Mouse (Mus musculus): ENCODE measurements around the gene Ubr2. TPM values are rescaled to one million over a fixed set of nuclear protein-coding genes. Genes with fewer than 3 reads are reported as not detected.

Ubr2 gene
- polyA plus RNA-seq, 1 experiment from 2014 or later, result 7.0 TPM

GRCm38 (mm10) chr17:47002401-47002800, 8.0 kb downstream of the Ubr2 start:
- Histone ChIP-seq H3K9ac (no peak overlapping the region), H3K4me3 (replicated peaks) (no peak overlapping the region), H3K27me3 (no peaks in the 10 kb centered on the region), H3K4me1 (replicated peaks) (peaks cover 30% of the 10 kb centered on the region), H3K9me3 (replicated peaks) (no peaks in the 10 kb centered on the region), H3K36me3 (peaks cover 61% of the 10 kb centered on the region), H3K4me2 (no peak overlapping the region), H3K27ac (no peak overlapping the region)
- 78% methylated on average over 5 of the region's 5 CpGs for WGBS (ENCODE audit: insufficient replicate concordance)
- ATAC-seq (ENCODE audit: low read depth) (no peak), DNase-seq (no peak)

DNA sequence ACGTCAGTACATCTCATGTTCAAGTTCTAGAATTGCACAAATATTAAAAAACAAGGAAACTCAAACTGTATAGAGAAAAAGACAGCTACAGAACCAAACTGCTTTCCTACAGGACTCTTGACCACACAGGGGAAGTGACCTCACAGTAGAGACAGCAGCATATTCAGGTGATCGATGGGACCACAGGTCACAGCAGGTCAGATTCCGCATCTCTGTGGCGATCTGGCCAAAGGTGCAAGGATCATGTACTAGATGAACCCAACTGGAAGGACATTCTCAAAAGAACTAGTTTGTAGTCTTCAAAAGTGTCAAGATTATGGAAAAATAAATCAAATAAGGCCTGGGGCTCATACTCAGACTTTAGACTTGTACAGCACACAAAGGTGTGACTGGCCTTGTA, 11.5 kb downstream of the Ubr2 start:
- Histone ChIP-seq H3K9ac (no peak overlapping the region), H3K4me3 (replicated peaks) (no peak overlapping the region), H3K4me1 (replicated peaks) (peaks cover 17% of the 10 kb centered on the region), H3K36me3 (peaks cover 68% of the 10 kb centered on the region), H3K27me3 (no peaks in the 10 kb centered on the region), H3K27ac (no peak overlapping the region), H3K9me3 (replicated peaks) (no peaks in the 10 kb centered on the region), H3K4me2 (no peak overlapping the region)
- ATAC-seq (ENCODE audit: low read depth) (no peak), DNase-seq (no peak)
- WGBS (ENCODE audit: insufficient replicate concordance), result 84% methylated on average over 4 of the region's 4 CpGs

DNA sequence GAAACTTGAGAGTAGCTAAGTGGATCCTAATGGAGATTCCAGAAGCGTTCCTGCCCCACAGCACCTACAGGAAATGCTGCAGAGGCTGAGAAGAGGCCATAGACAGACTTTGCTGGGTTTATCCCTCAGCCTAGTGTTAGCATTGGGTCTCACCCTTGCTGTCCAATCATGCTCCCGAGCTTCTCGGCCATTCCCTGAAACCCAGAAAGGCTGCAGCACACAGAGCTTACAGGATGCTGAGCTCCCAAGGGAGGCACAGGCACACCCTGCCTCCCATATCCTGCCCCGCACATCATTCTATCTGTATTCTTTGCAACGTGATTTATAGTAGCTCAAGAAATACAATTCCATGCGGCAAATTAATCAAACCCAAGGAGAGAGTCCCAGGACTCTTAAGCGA, 13.9 kb downstream of the Ubr2 start:
- H3K4me2 ChIP-seq, result no peak overlapping the region
- H3K9ac ChIP-seq, result no peak overlapping the region
- WGBS (ENCODE audit: insufficient replicate concordance), result 83% methylated on average over 7 of the region's 7 CpGs
- no peak overlapping the region for H3K4me3 ChIP-seq (replicated peaks)
- H3K36me3 ChIP-seq, result peaks cover 90% of the 10 kb centered on the region
- DNase-seq, result no peak
- H3K4me1 ChIP-seq (replicated peaks), result peaks cover 8% of the 10 kb centered on the region; the same call in 1 of the 2 replicates
- no peak overlapping the region for H3K27ac ChIP-seq
- no peaks in the 10 kb centered on the region for H3K9me3 ChIP-seq (replicated peaks)
- H3K27me3 ChIP-seq, result no peaks in the 10 kb centered on the region
- no peak for ATAC-seq (ENCODE audit: low read depth)

GRCm38 (mm10) chr17:46995621-46996020, 14.7 kb downstream of the Ubr2 start:
- Histone ChIP-seq H3K36me3 (peaks cover 92% of the 10 kb centered on the region), H3K27ac (no peak overlapping the region)

DNA sequence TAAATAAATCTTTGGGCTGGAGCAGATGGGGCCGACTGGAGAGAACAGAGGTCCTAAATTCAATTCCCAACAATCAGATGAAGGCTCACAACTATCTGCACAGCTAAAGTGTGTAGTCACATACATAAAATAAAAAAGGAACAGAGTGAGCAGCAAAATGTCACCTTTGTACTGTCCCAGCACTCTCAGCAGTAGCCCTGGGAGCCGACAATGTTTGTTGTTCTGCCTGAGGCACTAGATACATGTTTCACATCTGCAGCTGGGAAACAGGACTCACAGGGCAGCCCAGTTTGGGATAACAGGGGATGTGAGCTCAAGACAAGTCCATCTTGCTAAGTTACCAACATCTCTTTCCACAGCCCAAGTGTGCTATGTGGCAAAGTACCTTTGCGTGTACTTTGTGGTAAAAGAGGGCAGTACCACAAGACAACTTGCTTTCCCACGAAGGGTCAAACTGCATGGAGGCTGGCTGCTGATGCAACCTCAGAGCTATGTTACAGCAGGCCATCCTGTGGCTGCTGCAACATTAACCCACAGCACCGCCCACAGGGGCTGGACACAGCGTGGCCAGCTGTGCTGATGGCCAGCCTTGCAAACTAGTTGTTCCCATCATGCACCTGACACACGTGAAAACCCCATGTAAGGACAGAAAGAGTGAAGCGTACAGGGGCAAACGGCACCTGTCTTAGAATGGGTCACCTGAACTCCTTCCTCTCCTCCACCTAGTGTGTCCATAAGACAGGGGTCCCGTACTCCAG, 15.5 kb downstream of the Ubr2 start:
- 74% methylated on average over 10 of the region's 10 CpGs for WGBS (ENCODE audit: insufficient replicate concordance)
- Histone ChIP-seq H3K36me3 (peaks cover 92% of the 10 kb centered on the region), H3K9ac (no peak overlapping the region), H3K4me3 (replicated peaks) (no peak overlapping the region), H3K4me2 (no peak overlapping the region), H3K9me3 (replicated peaks) (no peaks in the 10 kb centered on the region), H3K4me1 (replicated peaks) (peaks cover 8% of the 10 kb centered on the region; the same call in 1 of the 2 replicates), H3K27ac (peak overlapping the region; percentile 69), H3K27me3 (no peaks in the 10 kb centered on the region)
- ATAC-seq (ENCODE audit: low read depth) (peak; percentile 78), DNase-seq (peak; percentile 8)

More at GRCm38 (mm10) chr17:46995621-46996020, 14.7 kb downstream of the Ubr2 start:
- DNase-seq, result no peak
- H3K9me3 ChIP-seq (replicated peaks), result no peaks in the 10 kb centered on the region
- 71% methylated on average over 3 of the region's 3 CpGs for WGBS (ENCODE audit: insufficient replicate concordance)
- no peaks in the 10 kb centered on the region for H3K27me3 ChIP-seq
- peaks cover 8% of the 10 kb centered on the region; the same call in 1 of the 2 replicates for H3K4me1 ChIP-seq (replicated peaks)
- no peak overlapping the region for H3K9ac ChIP-seq
- no peak overlapping the region for H3K4me2 ChIP-seq
- ATAC-seq (ENCODE audit: low read depth), result no peak
- no peak overlapping the region for H3K4me3 ChIP-seq (replicated peaks)

DNA sequence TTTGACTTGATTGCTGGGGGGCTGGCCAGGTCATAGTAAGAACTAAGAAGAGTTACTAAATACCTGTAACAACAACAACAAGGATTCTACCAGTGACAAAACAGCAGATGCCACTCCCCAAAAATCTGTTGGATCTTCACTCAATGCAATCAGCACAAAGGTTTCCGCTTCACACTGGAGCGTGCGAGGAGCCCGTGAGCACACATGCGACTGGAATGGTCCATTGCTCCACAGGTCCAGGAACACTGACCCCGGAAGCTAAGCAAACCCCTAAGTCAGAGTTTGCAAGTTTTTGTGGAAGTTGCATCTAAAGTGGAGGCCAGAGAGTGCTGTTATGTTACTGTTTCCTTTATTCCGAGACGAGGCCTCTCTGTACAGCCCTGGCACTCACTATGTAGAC, 16.7 kb downstream of the Ubr2 start:
- no peak for DNase-seq
- Histone ChIP-seq H3K27me3 (no peaks in the 10 kb centered on the region), H3K36me3 (peaks cover 92% of the 10 kb centered on the region), H3K9ac (no peak overlapping the region), H3K9me3 (replicated peaks) (no peaks in the 10 kb centered on the region), H3K4me1 (replicated peaks) (peaks cover 8% of the 10 kb centered on the region; the same call in 1 of the 2 replicates), H3K27ac (peak overlapping the region; percentile 69), H3K4me3 (replicated peaks) (no peak overlapping the region), H3K4me2 (no peak overlapping the region)
- no peak for ATAC-seq (ENCODE audit: low read depth)
- 88% methylated on average over 8 of the region's 8 CpGs for WGBS (ENCODE audit: insufficient replicate concordance)

DNA sequence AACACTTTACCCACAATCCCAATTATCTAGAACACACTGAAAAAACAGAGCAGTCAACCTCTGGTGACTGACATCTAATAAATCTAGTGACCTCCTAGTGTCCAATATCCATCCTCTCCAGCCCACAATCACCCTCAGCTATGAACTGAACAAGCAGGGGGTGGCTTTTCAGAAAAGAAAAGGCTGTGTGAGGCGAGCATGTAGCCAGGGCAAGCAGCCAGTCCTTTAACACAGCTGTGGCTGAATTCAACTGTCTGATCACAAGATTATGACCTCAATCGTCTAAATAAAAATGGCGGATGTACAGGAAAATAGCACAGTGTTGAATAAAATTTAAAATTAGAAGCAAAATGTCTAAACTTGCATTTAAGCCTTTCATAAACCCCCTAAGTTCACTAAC, 22.7 kb downstream of the Ubr2 start:
- Histone ChIP-seq H3K27ac (no peak overlapping the region), H3K4me1 (replicated peaks) (no peaks in the 10 kb centered on the region), H3K27me3 (no peaks in the 10 kb centered on the region), H3K36me3 (peaks cover 97% of the 10 kb centered on the region), H3K4me3 (replicated peaks) (no peak overlapping the region), H3K9ac (no peak overlapping the region), H3K9me3 (replicated peaks) (no peaks in the 10 kb centered on the region), H3K4me2 (no peak overlapping the region)
- DNase-seq, result no peak
- 78% methylated on average over 3 of the region's 3 CpGs for WGBS (ENCODE audit: insufficient replicate concordance)
- ATAC-seq (ENCODE audit: low read depth), result no peak

- 89% methylated on average over 6 of the region's 6 CpGs for WGBS (ENCODE audit: insufficient replicate concordance)
- Histone ChIP-seq H3K36me3 (peaks cover 100% of the 10 kb centered on the region), H3K4me2 (no peak overlapping the region), H3K27me3 (no peaks in the 10 kb centered on the region), H3K9me3 (replicated peaks) (no peaks in the 10 kb centered on the region), H3K27ac (no peak overlapping the region), H3K4me1 (replicated peaks) (no peaks in the 10 kb centered on the region), H3K4me3 (replicated peaks) (no peak overlapping the region), H3K9ac (no peak overlapping the region)
- no peak for ATAC-seq (ENCODE audit: low read depth)
- DNase-seq, result no peak
Observed at GRCm38 (mm10) chr17:46980050-46980449, 30.3 kb downstream of the Ubr2 start.

- peak; percentile 39 for DNase-seq
- peaks cover 99% of the 10 kb centered on the region for H3K36me3 ChIP-seq
- H3K4me2 ChIP-seq, result no peak overlapping the region
- H3K27ac ChIP-seq, result no peak overlapping the region
- H3K9ac ChIP-seq, result no peak overlapping the region
- no peak for ATAC-seq (ENCODE audit: low read depth)
- WGBS (ENCODE audit: insufficient replicate concordance), result 59% methylated on average over 3 of the region's 3 CpGs
- H3K4me3 ChIP-seq (replicated peaks), result no peak overlapping the region
- no peaks in the 10 kb centered on the region for H3K9me3 ChIP-seq (replicated peaks)
- no peaks in the 10 kb centered on the region for H3K27me3 ChIP-seq
- H3K4me1 ChIP-seq (replicated peaks), result peaks cover 6% of the 10 kb centered on the region
Observed at GRCm38 (mm10) chr17:46975183-46975582, 35.2 kb downstream of the Ubr2 start.

DNA sequence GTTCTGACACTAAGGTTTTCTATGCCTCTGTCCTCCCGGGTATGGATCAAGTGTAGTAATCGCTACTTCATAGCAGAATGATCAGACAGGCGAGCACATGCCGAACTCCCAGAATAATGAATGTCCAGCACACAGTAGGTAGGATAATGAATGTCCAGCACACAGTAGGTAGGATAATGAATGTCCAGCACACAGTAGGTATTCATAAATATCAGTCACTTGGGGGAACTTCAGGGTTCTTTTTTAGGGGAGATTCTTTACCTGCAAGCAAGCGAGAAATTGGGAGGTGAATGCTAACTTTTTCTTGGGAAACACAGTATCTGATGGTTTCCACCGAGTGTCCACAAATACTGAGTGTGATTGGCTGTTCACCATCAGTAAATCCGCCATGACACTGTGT, 37.8 kb downstream of the Ubr2 start:
- no peak for ATAC-seq (ENCODE audit: low read depth)
- WGBS (ENCODE audit: insufficient replicate concordance), result 90% methylated on average over 7 of the region's 7 CpGs
- no peak for DNase-seq
- H3K9ac ChIP-seq, result no peak overlapping the region
- peaks cover 6% of the 10 kb centered on the region for H3K4me1 ChIP-seq (replicated peaks)
- no peak overlapping the region for H3K4me2 ChIP-seq
- H3K27me3 ChIP-seq, result no peaks in the 10 kb centered on the region
- H3K36me3 ChIP-seq, result peaks cover 99% of the 10 kb centered on the region
- H3K4me3 ChIP-seq (replicated peaks), result no peak overlapping the region
- H3K27ac ChIP-seq, result no peak overlapping the region
- no peaks in the 10 kb centered on the region for H3K9me3 ChIP-seq (replicated peaks)

- Histone ChIP-seq H3K27ac (no peak overlapping the region), H3K4me1 (replicated peaks) (peaks cover 11% of the 10 kb centered on the region), H3K9ac (no peak overlapping the region), H3K4me2 (no peak overlapping the region), H3K9me3 (replicated peaks) (no peaks in the 10 kb centered on the region), H3K27me3 (no peaks in the 10 kb centered on the region), H3K4me3 (replicated peaks) (no peak overlapping the region), H3K36me3 (peaks cover 99% of the 10 kb centered on the region)
- DNase-seq, result no peak
- 80% methylated on average over 14 of the region's 14 CpGs for WGBS (ENCODE audit: insufficient replicate concordance)
- no peak for ATAC-seq (ENCODE audit: low read depth)
Observed at GRCm38 (mm10) chr17:46966892-46967291, 43.5 kb downstream of the Ubr2 start.

GRCm38 (mm10) chr17:46963186-46963585, 47.2 kb downstream of the Ubr2 start:
- 78% methylated on average over 13 of the region's 13 CpGs for WGBS (ENCODE audit: insufficient replicate concordance)
- Histone ChIP-seq H3K27ac (no peak overlapping the region), H3K9ac (no peak overlapping the region), H3K9me3 (replicated peaks) (no peaks in the 10 kb centered on the region), H3K36me3 (peaks cover 99% of the 10 kb centered on the region), H3K4me1 (replicated peaks) (peaks cover 5% of the 10 kb centered on the region; the same call in 1 of the 2 replicates), H3K4me2 (no peak overlapping the region), H3K4me3 (replicated peaks) (no peak overlapping the region), H3K27me3 (no peaks in the 10 kb centered on the region)
- DNase-seq (no peak), ATAC-seq (ENCODE audit: low read depth) (no peak)

Data from liver, embryonic 13.5 days (tissue).